Mouse (Mus musculus) spleen, adult 2 months (tissue): Measurements from ENCODE around the gene Glrx5. TPM values are rescaled to one million over a fixed set of nuclear protein-coding genes. Genes with fewer than 3 reads are reported as not detected.

Source experiments
- DNase-seq, 2 experiments: peaks; one replicate each; pipeline versions ENCODE4 v3.0.0 to v3.0.0-alpha.2; 2012 to 2021; ENCODE audit warnings: low spot score in 2 of 2, low read depth in 1 of 2
- H3K27ac ChIP-seq: fragments of 200-500 bp; 2 replicates; pipeline ENCODE4 v1.5.1; 2012; ENCODE audit warnings: low read length, inconsistent platforms; ENCODE audit not compliant: insufficient read depth
- H3K27me3 ChIP-seq: fragments of 200-500 bp; 2 replicates; pipeline ENCODE4 v1.6.1; 2012; ENCODE audit warnings: mild to moderate bottlenecking, moderate library complexity, low read length, inconsistent platforms; ENCODE audit not compliant: control insufficient read depth, insufficient read depth
- H3K36me3 ChIP-seq: fragments of 200-500 bp; 2 replicates; pipeline ENCODE4 v1.6.1; 2012; ENCODE audit warnings: mild to moderate bottlenecking, low read length, inconsistent platforms; ENCODE audit not compliant: control insufficient read depth, insufficient read depth
- H3K4me1 ChIP-seq: fragments of 200-500 bp; 2 replicates; pipeline ENCODE4 v1.6.1; 2011; ENCODE audit warnings: inconsistent platforms; ENCODE audit not compliant: control insufficient read depth, insufficient read depth, insufficient read length
- H3K4me3 ChIP-seq: fragments of 200-500 bp; 2 replicates; pipeline ENCODE4 v1.5.1; 2011; ENCODE audit warnings: mild to moderate bottlenecking, inconsistent platforms; ENCODE audit not compliant: insufficient read depth, insufficient read length; ENCODE audit errors: extremely low read depth
- CTCF ChIP-seq: fragments of 200-500 bp; IDR thresholded peaks from 2 replicates; pipeline ENCODE4 v1.5.1; 2011; ENCODE audit warnings: mild to moderate bottlenecking, inconsistent platforms; ENCODE audit not compliant: insufficient read depth, insufficient read length, insufficient replicate concordance; ENCODE audit errors: extremely low read depth
- POLR2A ChIP-seq: fragments of 200-500 bp; IDR thresholded peaks from 2 replicates; pipeline ENCODE4 v1.6.1; 2011; ENCODE audit warnings: low read depth, low read length, inconsistent platforms
- WGBS: fragments of 180-500 bp; shearing (Covaris S2); methylation state at CpG from one replicate; pipeline ENCODE4 v1.1.7; 2018; 5-methylcytosine and 5-hydroxymethylcytosine counted together
- polyA plus RNA-seq: library from polyadenylated mRNA; depleted of rRNA; stranded (reverse); fragments of >200 nt; gene quantifications from 2 replicates; pipeline ENCODE4 v1.2.3, GENCODE M21; 2012

The Glrx5 gene
- polyA plus RNA-seq, 1 experiment = 102 TPM

DNA sequence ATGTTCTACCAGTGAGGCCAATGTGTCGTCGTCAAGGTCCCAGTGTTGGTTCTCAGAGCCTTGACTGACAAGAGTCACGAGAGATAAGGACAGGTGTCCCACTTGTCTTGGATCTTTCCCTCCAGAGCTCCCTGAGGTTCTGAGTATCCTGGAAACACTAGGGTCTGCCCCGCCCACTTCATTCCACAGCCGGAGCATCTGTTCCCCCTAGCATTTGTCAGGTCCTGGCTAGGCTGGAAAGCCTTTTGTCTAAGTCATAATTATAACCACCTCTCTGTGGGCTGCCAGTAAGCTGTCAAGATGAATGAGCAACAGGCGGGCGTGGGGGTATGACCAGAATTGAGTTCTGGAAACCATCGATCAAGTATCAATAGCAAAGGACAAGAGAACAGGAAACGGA is 29.3 kb upstream of the Glrx5 start:
- Histone ChIP-seq H3K27ac (no peak overlapping the region), H3K36me3 (no peaks in the 10 kb centered on the region), H3K27me3 (no peaks in the 10 kb centered on the region), H3K4me3 (no peak overlapping the region), H3K4me1 (peaks cover 40% of the 10 kb centered on the region)
- no peak for DNase-seq
- 64% methylated on average over 9 of the region's 9 CpGs for WGBS
- TF ChIP-seq POLR2A (no peak), CTCF (no peak)

DNA sequence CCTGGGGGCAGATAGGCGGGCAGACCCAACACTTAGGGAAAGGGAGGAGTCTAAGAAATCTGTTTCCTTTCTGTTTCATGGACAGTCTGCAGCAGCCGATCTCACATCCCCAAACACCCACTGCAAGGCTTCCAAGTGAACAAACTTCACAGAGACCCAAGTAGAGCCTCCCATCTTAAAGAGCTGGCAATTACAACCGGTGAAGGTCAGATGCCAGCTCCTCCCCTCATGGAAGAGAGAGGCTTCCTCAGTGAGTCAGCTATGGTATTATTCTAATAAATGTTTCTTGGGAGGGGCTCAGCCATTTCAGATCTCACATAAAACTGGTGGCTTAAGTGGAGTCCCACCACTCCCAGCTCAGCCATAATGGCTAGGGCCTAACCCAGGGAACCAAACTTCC is 28.8 kb upstream of the Glrx5 start:
- no peak for TF ChIP-seq CTCF
- TF ChIP-seq POLR2A = no peak
- 15% methylated on average over 3 of the region's 3 CpGs for WGBS
- DNase-seq = no peak
- Histone ChIP-seq H3K27me3 (no peaks in the 10 kb centered on the region), H3K4me3 (no peak overlapping the region), H3K27ac (no peak overlapping the region), H3K4me1 (peaks cover 44% of the 10 kb centered on the region), H3K36me3 (no peaks in the 10 kb centered on the region)

GRCm38 (mm10) chr12:105004956-105005714 is 27.4 kb upstream of the Glrx5 start:
- no peak for TF ChIP-seq CTCF
- no peak for TF ChIP-seq POLR2A
- Histone ChIP-seq H3K27ac (peak overlapping the region; percentile 7; the same call in 1 of the 2 replicates), H3K27me3 (no peaks in the 10 kb centered on the region), H3K4me1 (peaks cover 42% of the 10 kb centered on the region; the same call in 1 of the 2 replicates), H3K36me3 (no peaks in the 10 kb centered on the region), H3K4me3 (no peak overlapping the region)
- WGBS = 46% methylated on average over 22 of the region's 22 CpGs
- no peak for DNase-seq

DNA sequence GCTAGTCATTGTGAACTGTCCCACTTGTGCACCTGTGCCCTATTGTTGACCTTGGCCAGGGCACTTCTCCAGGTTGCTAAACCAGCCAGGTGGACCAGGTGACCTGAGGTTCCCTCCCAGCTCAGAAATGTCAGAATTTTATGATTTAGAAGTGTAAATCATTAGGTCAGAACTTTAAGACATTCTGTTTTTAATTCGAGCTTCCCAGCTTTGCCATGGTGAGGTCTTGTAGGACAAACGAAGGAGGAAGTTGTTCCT is 26.8 kb upstream of the Glrx5 start:
- no peaks in the 10 kb centered on the region for H3K27me3 ChIP-seq
- 17% methylated on average over 2 of the region's 2 CpGs for WGBS
- H3K27ac ChIP-seq = no peak overlapping the region
- H3K4me3 ChIP-seq = no peak overlapping the region
- H3K4me1 ChIP-seq = peaks cover 46% of the 10 kb centered on the region; the same call in 1 of the 2 replicates
- H3K36me3 ChIP-seq = no peaks in the 10 kb centered on the region
- DNase-seq = no peak
- TF ChIP-seq POLR2A (no peak), CTCF (no peak)

- no peaks in the 10 kb centered on the region for H3K36me3 ChIP-seq
- no peak for TF ChIP-seq POLR2A
- no peak for TF ChIP-seq CTCF
- H3K27me3 ChIP-seq = no peaks in the 10 kb centered on the region
- no peak for DNase-seq
- no peak overlapping the region; the same call in 1 of the 2 replicates for H3K4me3 ChIP-seq
- peaks cover 43% of the 10 kb centered on the region; the same call in 1 of the 2 replicates for H3K4me1 ChIP-seq
- WGBS = 41% methylated on average over 2 of the region's 2 CpGs
- H3K27ac ChIP-seq = no peak overlapping the region
Observed at GRCm38 (mm10) chr12:105008150-105008549, 24.3 kb upstream of the Glrx5 start.

GRCm38 (mm10) chr12:105008752-105009178 is 23.7 kb upstream of the Glrx5 start:
- peak overlapping the region; percentile 94 for H3K4me3 ChIP-seq
- TF ChIP-seq POLR2A (no peak), CTCF (no peak)
- DNase-seq = peak; percentile 57 to 62
- peaks cover 43% of the 10 kb centered on the region; the same call in 1 of the 2 replicates for H3K4me1 ChIP-seq
- WGBS = under 1% methylated on average over 13 of the region's 13 CpGs
- H3K27ac ChIP-seq = peak overlapping the region; percentile 93; the same call in 1 of the 2 replicates
- H3K27me3 ChIP-seq = no peaks in the 10 kb centered on the region
- no peaks in the 10 kb centered on the region for H3K36me3 ChIP-seq

GRCm38 (mm10) chr12:105009370-105010212 is 22.9 kb upstream of the Glrx5 start, which contains the start of gene Syne3:
TSS of gene Syne3 (minus strand) at chr12:105009809.
- DNase-seq = peak; percentile 57 to 80
- WGBS = under 1% methylated on average over 62 of the region's 66 CpGs
- peak; percentile 20; the same call in 1 of the 2 replicates for TF ChIP-seq POLR2A
- TF ChIP-seq CTCF = no peak
- H3K4me3 ChIP-seq = peak within 1 kb of the TSS; percentile 94
- H3K27ac ChIP-seq = peak within 1 kb of the TSS; percentile 93
- no peaks in the 10 kb centered on the region for H3K27me3 ChIP-seq
- H3K36me3 ChIP-seq = no peaks in the 10 kb centered on the region
- peaks cover 42% of the 10 kb centered on the region; the same call in 1 of the 2 replicates for H3K4me1 ChIP-seq
